ENCODE assay signal across 8 mouse cellular contexts in the genomic region with DNA sequence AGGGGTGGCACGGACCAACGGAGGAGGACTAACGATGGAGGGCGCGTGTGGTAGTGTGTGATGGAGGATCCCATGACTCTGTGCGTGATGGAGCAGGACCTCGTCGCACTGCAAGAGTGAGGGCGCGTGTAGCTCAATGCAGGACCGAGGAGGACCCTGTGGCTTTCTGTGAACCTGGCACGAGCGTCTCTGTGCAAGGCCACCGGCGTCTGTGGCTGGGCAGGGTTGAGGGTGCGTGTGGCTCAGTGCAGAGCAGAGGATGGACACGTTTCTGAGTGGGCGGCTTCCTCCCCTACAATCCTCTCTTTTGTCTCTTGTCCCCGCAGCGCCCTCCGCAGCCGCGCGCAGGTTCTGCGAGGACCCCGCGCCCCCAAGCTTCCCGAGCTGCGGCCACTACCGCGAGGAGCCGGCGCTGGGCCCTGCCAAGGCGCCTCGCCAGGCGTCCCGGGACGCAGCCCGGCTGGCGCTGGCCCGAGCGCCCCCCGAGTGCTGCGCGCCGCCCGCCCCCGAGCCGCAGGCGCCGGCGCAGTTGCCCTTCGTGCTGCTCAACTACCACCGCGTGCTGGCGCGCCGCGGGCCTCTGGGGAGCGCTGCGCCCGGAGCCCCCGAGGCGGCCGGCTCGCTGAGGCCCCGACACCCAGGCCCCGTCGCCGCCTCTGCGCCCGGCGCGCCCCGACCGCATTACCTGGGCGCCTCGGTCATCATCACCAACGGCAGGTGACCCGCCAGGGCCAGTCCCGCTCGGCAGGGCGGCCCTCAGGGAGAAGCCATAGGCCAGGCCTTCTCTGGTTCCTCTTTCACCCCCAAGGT. TPM values are rescaled to one million over a fixed set of nuclear protein-coding genes. Genes with fewer than 3 reads are reported as not detected.
A peak's percentile ranks its signal among the peaks of the same experiment; 100 is the strongest.
DNase-seq lines count a peak whose midpoint lies in the region; ATAC-seq and TF ChIP-seq lines count a peak whose summit lies in the region.

No protein-coding gene starts in this region.

- H3K36me3 ChIP-seq in forebrain, embryonic 15.5 days = no peaks in the 10 kb centered on the region

- H3K27me3 ChIP-seq in forebrain, embryonic 15.5 days = peaks cover 48% of the 10 kb centered on the region

- peaks cover 34% of the 10 kb centered on the region for H3K4me1 ChIP-seq in forebrain, embryonic 15.5 days

- no peak for TF ChIP-seq CTCF in layer of hippocampus, adult 2 months (conservative IDR thresholded peaks at IDR 0.05)

- WGBS in forebrain, embryonic 15.5 days = 1% methylated on average over 73 of the region's 83 CpGs

- peak overlapping the region; percentile 53 for H3K4me3 ChIP-seq in layer of hippocampus, adult 2 months
- peak overlapping the region; percentile 55 for H3K4me3 ChIP-seq in forebrain, embryonic 15.5 days

- H3K4me2 ChIP-seq in forebrain, embryonic 15.5 days (replicated peaks) = peak overlapping the region; percentile 98

- H3K9ac ChIP-seq in forebrain, embryonic 15.5 days (replicated peaks) = peak overlapping the region; percentile 60

- ATAC-seq in forebrain, embryonic 15.5 days (replicated peaks) = peak; percentile 54
- ATAC-seq in megakaryocyte progenitor cell, adult 5-6 weeks (replicated peaks; ENCODE audit: poor library complexity) = 0 out of 2 replicates have a peak, but pooled peaks have one; percentile 23
- no peak for ATAC-seq in monocyte, adult 5-6 weeks (replicated peaks; ENCODE audit: insufficient number of reproducible peaks, low FRiP score, low TSS enrichment, poor library complexity, severe bottlenecking)

- no peaks in the 10 kb centered on the region for H3K9me3 ChIP-seq in forebrain, embryonic 15.5 days

- H3K27ac ChIP-seq in layer of hippocampus, adult 2 months = peak overlapping the region; percentile 83
- no peak overlapping the region for H3K27ac ChIP-seq in forebrain, embryonic 15.5 days (replicated peaks)

- peak; percentile 12 to 33 for DNase-seq in layer of hippocampus, adult 2 months (ENCODE audit: low spot score in 2 of 2)
- no peak for DNase-seq in layer of hippocampus, adult 9-11 months
- peak; percentile 27 for DNase-seq in brain, adult 2 months (ENCODE audit: low read depth, low spot score)
- no peak for DNase-seq in MN1 (ENCODE audit: low spot score)
- no peak for DNase-seq in adrenal gland, adult 8-10 months

RNA-seq across cellular contexts. Expression of gene Sim2, which starts 40.6 kb away (rescaled TPM):
- total RNA-seq in layer of hippocampus, adult 2 months (2021) = under 1 TPM; 0.28 to 0.64 TPM
- polyA plus RNA-seq in forebrain, embryonic 15.5 days (2015; fragmentation: Nextera tagmentation; extraction: Ambion mirVana) = 0.04 TPM in 1 of 2 replicates, not detected in the other
- total RNA-seq in megakaryocyte progenitor cell, adult 5-6 weeks (2015) = 0.35 and 0.56 TPM in 2 replicates
- total RNA-seq in megakaryocyte progenitor cell, adult 5-6 weeks (2017) = 0.20 TPM in 1 of 2 replicates, not detected in the other
- total RNA-seq in adrenal gland, adult 8-10 months (2022) = not detected
- total RNA-seq in monocyte, adult 5-6 weeks (2017) = not detected in 3 replicates

Comparison
In these comparisons a context has a peak if more than half of its experiments do, and no peak if none do; other contexts are left out.
1. DNase-seq: peak in layer of hippocampus, adult 2 months (2 of 2) and brain, adult 2 months (single experiment); none in layer of hippocampus, adult 9-11 months (single experiment), MN1 (single experiment) and adrenal gland, adult 8-10 months (single experiment).